Mouse (Mus musculus) liver, embryonic 14.5 days (tissue): Measurements from ENCODE around the gene Gm17428.

Experiments used
- CTCF ChIP-seq: IDR thresholded peaks from 2 replicates; pipeline ENCODE4 v1.5.1; 2016; ENCODE audit warnings: antibody characterized with exemption, low read depth, control low read depth
- EP300 ChIP-seq: IDR thresholded peaks from 2 replicates; pipeline ENCODE4 v1.6.1; 2016; ENCODE audit warnings: antibody characterized with exemption, low read depth

- TF ChIP-seq CTCF (no peak), EP300 (no peak)
Observed at GRCm38 (mm10) chr14:54954474-54954873, 22.3 kb upstream of the Gm17428 start.
